Mouse (Mus musculus): ENCODE data around the gene Ddx54.

Ddx54 gene

GRCm38 (mm10) chr5:120643365-120644085 is 31.0 kb downstream of the Ddx54 start:
- no peak for DNase-seq (ENCODE audit: low read depth, low spot score)

- no peak for DNase-seq (ENCODE audit: low read depth, low spot score)
Measured at GRCm38 (mm10) chr5:120644227-120644626, 31.7 kb downstream of the Ddx54 start.

GRCm38 (mm10) chr5:120645851-120646250 is 33.3 kb downstream of the Ddx54 start:
- DNase-seq (ENCODE audit: low read depth, low spot score), result no peak

- no peak for DNase-seq (ENCODE audit: low read depth, low spot score)
Measured at GRCm38 (mm10) chr5:120647361-120647760, 34.8 kb downstream of the Ddx54 start.

GRCm38 (mm10) chr5:120647814-120648491 is 35.4 kb downstream of the Ddx54 start:
- no peak for DNase-seq (ENCODE audit: low read depth, low spot score)

- peak; percentile 38 for DNase-seq (ENCODE audit: low read depth, low spot score)
Measured at GRCm38 (mm10) chr5:120648569-120649373, 36.2 kb downstream of the Ddx54 start, which contains the start of gene Rasal1. Gene Rasal1, plus strand, starts transcription at chr5:120648812.

- no peak for DNase-seq (ENCODE audit: low read depth, low spot score)
Measured at GRCm38 (mm10) chr5:120649374-120649933, 36.9 kb downstream of the Ddx54 start.

- no peak for DNase-seq (ENCODE audit: low read depth, low spot score)
Measured at GRCm38 (mm10) chr5:120649938-120650337, 37.4 kb downstream of the Ddx54 start.

- DNase-seq (ENCODE audit: low read depth, low spot score), result no peak
Measured at GRCm38 (mm10) chr5:120651230-120651629, 38.7 kb downstream of the Ddx54 start.

- no peak for DNase-seq (ENCODE audit: low read depth, low spot score)
Measured at GRCm38 (mm10) chr5:120652915-120653701, 40.6 kb downstream of the Ddx54 start.

- DNase-seq (ENCODE audit: low read depth, low spot score), result no peak
Measured at GRCm38 (mm10) chr5:120653873-120654272, 41.3 kb downstream of the Ddx54 start.

- DNase-seq (ENCODE audit: low read depth, low spot score), result no peak
Measured at GRCm38 (mm10) chr5:120656281-120656751, 43.8 kb downstream of the Ddx54 start.

GRCm38 (mm10) chr5:120660816-120661215 is 48.3 kb downstream of the Ddx54 start:
- DNase-seq (ENCODE audit: low read depth, low spot score), result no peak

- DNase-seq (ENCODE audit: low read depth, low spot score), result no peak
Measured at GRCm38 (mm10) chr5:120664888-120665287, 52.3 kb downstream of the Ddx54 start.

GRCm38 (mm10) chr5:120668761-120669160 is 56.2 kb downstream of the Ddx54 start:
- no peak for DNase-seq (ENCODE audit: low read depth, low spot score)

GRCm38 (mm10) chr5:120670132-120670531 is 57.6 kb downstream of the Ddx54 start:
- DNase-seq (ENCODE audit: low read depth, low spot score), result no peak

GRCm38 (mm10) chr5:120671865-120672264 is 59.3 kb downstream of the Ddx54 start:
- DNase-seq (ENCODE audit: low read depth, low spot score), result no peak

GRCm38 (mm10) chr5:120673626-120674025 is 61.1 kb downstream of the Ddx54 start:
- peak; percentile 77 for DNase-seq (ENCODE audit: low read depth, low spot score)

GRCm38 (mm10) chr5:120674229-120675145 is 61.9 kb downstream of the Ddx54 start:
- peak; percentile 59 for DNase-seq (ENCODE audit: low read depth, low spot score)

- DNase-seq (ENCODE audit: low read depth, low spot score), result no peak
Measured at GRCm38 (mm10) chr5:120677516-120677915, 65.0 kb downstream of the Ddx54 start.
